Mouse (Mus musculus) left cerebral cortex, adult 9 months (tissue): ENCODE results near the gene Slc35a5.

Experiments
- DNase-seq, 2 experiments: peaks; one replicate each; pipeline ENCODE4 v3.0.0; 2022; ENCODE audit warnings: low spot score in 2 of 2

Slc35a5 gene

GRCm38 (mm10) chr16:45117200-45117599 lies 41.3 kb downstream of the Slc35a5 start:
- DNase-seq, result no peak

DNA sequence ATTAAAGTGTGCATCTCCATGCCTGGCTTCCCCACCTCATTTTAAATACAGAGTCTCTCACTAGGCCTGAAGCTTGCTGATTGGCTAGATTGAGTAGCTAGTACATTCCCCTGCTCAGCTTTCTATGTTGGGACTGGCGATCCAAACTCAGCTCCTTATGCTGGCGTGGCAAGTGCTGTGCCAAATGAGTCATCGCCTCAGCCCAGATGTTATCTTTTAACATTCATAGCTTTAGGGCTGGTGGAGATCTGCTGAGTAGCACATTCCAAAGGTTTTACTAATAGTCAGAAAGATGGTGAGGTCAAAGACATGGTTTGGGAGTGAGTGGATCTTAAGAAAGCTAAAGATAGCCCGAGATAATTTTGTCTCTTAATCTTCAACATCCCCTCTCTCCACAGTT lies 48.0 kb downstream of the Slc35a5 start:
- DNase-seq, result no peak

DNA sequence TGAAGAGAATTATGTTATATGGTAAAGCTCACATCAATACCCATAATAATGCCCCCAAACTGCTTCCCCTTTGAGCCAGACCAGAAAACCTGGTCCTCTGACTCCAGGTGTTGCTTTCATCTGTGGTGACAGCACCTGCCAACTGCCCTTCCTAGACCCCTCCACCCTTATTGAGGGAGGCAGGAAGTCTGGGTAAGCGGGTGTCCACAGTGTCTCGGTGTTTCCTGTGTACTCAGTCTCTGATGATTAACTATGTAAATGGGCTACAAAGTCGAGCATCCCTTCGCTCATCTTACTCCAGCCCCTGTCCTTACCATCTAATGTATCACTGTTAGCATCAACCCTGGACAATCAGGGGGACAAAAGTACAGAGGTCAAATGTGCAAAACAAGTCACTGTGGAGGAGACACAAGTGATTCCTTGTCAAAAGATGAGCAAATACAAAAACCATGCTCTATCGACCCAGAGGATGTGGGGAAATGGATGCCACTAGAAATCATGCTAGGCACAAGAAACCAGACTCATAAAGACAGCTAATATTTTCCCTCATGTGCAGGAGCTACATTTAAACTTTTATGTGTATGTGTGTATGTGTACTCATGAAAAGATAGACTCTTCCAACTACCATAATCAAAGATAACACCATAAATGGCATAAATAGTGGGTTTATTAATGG lies 50.2 kb downstream of the Slc35a5 start:
- DNase-seq, result no peak

DNA sequence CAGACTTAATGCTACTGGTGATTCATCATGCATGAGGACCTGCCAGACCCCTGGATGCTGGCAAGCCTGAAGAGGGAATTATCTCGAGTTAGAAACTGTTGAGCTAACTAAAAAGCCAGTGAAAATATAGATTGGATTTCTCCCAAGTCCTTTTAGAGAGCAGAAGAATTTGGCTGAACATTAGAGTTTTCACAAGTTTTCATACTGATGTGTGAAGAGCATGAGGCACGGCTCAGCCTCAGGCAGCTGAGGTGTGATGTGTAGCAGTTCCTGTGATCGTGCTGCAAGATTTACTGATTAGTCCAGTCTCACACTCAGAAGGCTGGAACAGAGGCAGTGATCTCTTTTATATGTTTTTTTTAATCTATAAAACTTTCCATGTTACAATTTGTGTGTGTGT lies 53.5 kb downstream of the Slc35a5 start:
- peak in 1 of 2 experiments; percentile 53 for DNase-seq

DNA sequence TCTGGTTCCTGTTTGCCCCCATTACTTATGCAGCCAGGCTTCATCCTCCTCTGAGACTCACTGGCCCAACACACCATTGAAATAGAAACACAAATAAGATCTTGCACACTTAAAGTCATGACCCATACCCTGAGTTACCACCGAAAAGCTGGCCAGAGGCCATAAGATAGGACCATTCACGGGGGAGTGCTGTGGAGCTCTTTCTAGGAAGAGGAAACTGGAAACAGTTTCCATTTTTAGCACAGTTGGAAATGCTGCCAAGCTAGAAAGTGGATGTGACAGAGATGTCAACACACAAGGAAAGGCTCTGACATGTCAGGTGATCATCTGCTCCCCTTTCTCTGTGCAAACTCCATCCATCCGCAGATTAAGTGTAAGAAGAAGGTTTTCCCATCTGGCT lies 57.6 kb downstream of the Slc35a5 start:
- no peak for DNase-seq

- DNase-seq, result no peak
Measured at GRCm38 (mm10) chr16:45098886-45099210, 59.7 kb downstream of the Slc35a5 start.

- no peak for DNase-seq
Measured at GRCm38 (mm10) chr16:45098186-45098885, 60.2 kb downstream of the Slc35a5 start.

- no peak for DNase-seq
Measured at GRCm38 (mm10) chr16:45097467-45097866, 61.0 kb downstream of the Slc35a5 start.

DNA sequence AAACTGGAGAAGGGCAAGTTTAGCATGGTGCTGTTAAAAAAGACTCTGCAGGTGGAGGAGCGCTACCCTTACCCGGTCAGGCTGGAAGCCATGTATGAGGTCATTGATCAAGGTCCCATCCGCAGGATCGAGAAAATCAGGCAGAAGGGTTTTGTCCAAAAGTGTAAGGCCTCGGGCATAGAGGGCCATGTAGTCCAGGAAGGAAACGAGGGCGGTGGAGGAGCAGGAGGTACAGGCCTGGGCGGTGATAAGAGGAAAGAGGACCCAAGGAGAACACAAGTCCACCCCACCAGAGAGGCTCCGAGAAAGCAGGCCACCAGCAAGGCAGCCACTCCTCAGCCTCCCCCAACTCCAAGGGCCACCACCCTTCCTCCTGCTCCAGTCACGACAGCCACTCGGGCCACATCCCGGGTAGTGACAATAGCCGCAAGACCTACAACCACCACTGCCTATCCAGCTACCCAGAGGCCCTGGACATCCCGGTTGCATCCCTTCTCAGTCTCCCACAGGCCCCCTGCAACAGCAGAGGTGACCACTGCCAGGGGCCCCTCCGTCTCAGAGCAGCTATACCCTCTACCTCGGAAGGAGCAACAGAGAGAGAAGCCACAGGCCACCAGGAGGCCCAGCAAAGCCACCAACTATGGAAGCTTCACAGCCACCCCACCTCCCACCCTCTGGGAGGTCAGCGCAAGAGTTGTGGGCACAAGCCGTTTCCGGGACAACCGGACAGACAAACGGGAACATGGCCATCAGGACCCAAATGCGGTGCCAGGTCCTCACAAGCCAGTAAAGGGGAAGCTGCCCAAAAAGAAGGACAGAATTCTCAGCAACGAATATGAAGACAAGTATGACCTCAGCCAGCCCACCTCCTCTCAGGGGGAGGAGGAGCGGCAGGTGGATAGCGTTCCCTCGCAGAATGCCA lies 62.7 kb downstream of the Slc35a5 start:
- DNase-seq, result no peak

GRCm38 (mm10) chr16:45095030-45095429 lies 63.5 kb downstream of the Slc35a5 start:
- DNase-seq, result no peak

DNA sequence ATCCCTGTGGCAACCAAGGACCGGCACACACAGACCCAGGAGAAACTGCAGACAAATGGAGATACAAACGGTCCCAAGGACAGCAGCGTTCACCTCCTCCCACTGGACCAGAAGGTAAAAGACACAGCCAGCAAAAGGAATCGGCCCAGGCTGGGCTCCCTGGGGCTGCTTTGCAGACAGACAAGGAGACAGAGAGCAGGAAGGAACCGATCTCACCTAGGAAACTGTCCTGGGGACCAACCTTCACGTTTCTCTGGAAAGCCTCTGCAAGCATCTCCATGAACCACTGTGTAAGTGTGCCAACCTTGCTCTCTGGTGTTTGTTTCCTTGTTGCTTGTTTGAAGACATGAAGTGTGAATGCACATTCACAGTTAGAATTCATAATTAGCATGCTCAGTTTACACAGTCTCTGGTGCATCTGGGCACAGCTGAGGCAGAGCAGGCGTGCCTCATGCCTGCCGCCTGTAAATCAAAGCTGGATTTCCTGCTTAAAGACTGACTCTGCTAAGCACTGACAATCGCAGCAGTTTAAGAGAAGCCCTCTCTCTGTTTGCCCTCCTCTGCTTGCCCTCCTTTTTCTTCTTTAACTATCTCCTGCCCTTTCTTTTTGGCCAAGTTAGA lies 64.3 kb downstream of the Slc35a5 start:
- no peak for DNase-seq

- no peak for DNase-seq
Measured at GRCm38 (mm10) chr16:45093137-45093731, 65.3 kb downstream of the Slc35a5 start, which contains the start of gene Ccdc80. TSS of gene Ccdc80 (plus strand) at chr16:45093402.

DNA sequence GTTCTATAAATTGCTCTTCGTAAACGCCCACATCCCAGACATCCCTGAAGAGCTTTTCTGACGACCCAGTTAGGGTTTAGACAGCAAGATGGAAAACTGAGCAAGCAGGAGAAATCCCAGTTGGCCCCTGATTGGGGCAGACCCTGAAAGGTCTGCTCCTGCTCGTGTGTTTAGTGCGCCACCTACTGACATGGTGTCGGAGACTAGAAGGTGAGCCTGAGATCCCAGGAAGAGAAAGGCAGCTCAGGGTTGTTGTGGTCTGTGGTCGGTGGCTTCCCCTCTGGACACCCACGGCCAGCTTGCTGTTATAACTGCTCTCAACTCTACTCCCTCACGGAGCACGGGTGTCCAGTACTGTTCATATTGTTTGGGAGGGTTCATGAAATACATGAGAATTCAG lies 68.5 kb downstream of the Slc35a5 start:
- peak in 1 of 2 experiments; percentile 80 for DNase-seq
